Mouse (Mus musculus): ENCODE measurements at regions not wholly inside any gene's neighbourhood (a gene's known extent, or its start where the extent isn't known, plus 50 kb on each side); places are given as distances from the start of the nearest gene placed in this dataset.

- TF ChIP-seq CTCF (IDR thresholded peaks at IDR 0.05) (no peak), POLR2A (IDR thresholded peaks at IDR 0.05; ENCODE audit: insufficient read depth, low read depth, low read length) (no peak), EP300 (IDR thresholded peaks at IDR 0.05; ENCODE audit: insufficient read depth, low read depth, low read length) (no peak)
Observed at GRCm38 (mm10) chr1:57296186-57296585, 81.2 kb upstream of the 1700066M21Rik start.

All from heart, adult 2 months (tissue).